Mouse (Mus musculus): ENCODE results near the gene Psmc6.

DNA sequence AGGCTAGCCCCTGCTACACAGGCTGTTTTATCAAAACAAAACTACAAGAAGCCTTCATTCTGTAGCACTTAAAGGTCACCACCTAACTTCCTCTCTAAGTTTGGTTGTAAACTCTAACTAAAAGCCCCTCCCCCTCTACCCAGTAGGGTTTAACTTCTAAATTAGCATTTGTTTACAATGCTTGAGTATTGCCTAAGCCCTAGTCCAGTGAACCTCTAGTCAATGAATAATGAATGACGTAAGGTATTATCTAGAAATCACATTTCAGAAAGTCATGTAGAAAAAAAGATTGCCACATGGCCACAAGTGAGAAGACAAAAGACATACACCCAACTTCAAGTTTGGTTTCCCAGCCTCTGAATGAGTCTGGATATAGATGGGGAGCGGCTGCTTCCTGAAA lies 57.9 kb downstream of the Psmc6 start:
- TF ChIP-seq CTCF (IDR thresholded peaks at IDR 0.05; ENCODE audit: low read depth, low read length) (no peak), TAL1 (conservative IDR thresholded peaks at IDR 0.05; ENCODE audit: low read depth, low read length) (no peak)

All from G1E (cell line).